Mouse (Mus musculus) thymus, postnatal 25 days (tissue): ENCODE measurements around the gene Brd1.
A peak's percentile ranks its signal among the peaks of the same experiment; 100 is the strongest.
"Not testable (repeated sequence)": the region's sequence is repeated elsewhere in the genome, so short reads cannot be mapped to it uniquely, and the experiment has no call there.

Source experiments
- DNase-seq: peaks from one replicate; pipeline ENCODE4 v3.0.0; 2022

The Brd1 gene

GRCm38 (mm10) chr15:88727204-88727603 is 6.8 kb downstream of the Brd1 start:
- DNase-seq: no peak

DNA sequence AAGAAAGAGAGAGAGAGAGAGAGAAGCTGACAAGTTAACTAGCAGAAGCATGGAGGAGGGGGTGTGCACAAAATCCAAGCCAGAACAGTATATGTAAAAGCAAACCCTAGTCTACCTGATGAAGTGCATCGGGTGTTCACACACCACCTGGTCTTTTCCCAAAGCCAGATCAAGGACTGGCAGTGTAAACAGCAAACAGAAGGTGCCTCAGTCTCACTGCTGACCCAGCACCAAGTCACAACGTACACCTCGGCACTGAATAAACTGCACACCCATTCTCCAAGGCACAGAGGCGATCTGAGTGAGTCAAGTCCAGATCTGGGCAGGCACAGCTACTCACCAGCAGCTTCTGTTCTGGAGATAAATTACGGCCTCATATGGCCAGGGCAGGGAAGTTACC is 9.0 kb downstream of the Brd1 start:
- no peak for DNase-seq

DNA sequence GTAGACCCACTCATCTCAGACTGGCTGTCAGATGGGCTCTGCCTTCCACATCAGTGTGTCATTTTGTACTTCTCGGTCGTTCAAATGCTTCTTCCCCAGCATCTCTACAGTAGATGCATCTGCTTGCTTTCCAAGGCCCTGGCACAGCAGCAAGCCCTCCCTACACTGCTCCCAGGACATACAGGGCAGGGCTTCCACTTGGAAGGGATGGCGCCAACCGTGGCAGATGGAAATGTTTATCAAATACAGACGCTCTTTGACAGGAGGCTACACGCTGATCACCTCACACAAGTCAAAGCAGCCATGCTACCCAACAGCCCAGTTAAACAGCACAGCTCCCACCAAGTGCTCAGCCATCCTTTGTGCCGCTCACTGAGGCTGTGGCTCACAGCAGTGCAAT is 9.7 kb downstream of the Brd1 start:
- no peak for DNase-seq

DNA sequence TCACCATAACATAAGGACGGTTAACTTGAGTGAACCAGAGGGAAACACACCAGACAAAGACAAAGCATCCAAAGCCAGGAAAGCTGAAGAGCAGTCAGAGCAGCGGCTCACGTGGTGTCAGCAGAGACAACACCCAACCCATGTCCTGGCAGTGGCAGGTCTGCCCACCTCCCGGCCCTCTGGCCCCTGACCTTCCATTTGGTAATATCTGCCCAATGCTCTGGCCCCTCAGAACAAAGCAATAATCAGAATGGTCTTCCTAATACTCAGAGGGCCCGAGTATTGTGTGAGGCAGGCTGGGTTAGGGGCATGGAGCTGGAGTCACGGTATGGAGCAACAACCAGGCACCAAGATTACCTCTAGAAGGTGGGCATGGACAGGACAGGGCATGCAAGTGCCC is 10.8 kb downstream of the Brd1 start:
- no peak for DNase-seq

DNA sequence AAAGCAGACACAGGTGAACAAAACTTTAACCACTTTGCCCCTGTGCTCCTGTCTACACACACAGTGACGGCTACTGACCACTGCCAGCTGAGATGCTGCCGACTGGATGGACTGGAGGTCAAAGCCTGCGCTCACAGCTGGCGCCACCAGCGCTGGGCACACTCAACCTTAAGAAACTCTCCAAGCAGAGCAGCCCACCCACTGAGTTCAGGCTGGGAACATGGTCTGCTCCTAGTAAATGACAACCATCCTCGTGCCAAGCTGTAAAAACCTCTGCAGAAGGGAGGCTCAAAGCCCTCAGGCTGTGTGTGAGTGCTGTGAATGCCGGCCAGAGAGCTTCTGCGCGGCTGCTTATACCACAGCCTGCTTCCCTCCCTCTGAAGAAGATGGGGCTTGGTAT is 16.8 kb downstream of the Brd1 start:
- no peak for DNase-seq

DNA sequence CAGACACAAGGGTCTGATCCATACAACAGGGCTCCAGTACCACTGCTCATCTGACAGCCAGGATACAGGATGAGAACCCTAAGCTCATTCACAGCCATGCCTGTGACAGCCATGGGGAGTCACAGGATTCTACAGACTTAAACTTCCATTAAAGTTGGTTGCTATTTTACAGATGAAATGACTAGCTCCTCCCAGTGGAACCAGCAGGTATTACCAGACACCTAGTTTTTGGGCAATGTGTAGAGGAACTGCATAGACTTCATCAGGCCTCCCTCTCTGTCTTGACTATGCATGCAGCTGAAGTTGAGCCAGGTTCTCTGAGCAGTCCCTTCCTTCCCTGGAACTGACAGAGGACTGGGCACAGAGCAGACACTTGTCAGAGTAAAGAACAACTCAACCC is 17.7 kb downstream of the Brd1 start:
- peak; percentile 52 for DNase-seq

GRCm38 (mm10) chr15:88714021-88714589 is 19.9 kb downstream of the Brd1 start:
- DNase-seq: no peak

DNA sequence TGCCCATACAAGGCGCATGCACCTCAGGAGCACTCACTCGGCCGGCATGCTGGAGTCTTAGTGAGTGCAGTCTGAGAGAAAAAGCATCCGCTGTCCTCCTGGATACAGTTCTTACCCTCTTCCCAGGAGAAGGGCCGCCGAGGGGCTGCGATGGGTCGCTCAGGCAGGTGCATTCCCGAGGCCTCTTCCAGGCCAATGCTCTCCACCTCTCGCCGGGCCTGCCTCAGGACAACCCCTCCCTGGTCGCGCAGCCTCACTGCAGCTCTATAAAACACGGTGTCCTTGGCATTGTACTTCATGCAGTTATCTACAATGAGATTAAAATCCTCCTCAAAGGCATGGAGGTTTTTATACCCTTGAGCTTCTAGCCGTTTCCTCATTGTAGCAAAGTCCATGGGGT is 21.5 kb downstream of the Brd1 start:
- no peak for DNase-seq

DNA sequence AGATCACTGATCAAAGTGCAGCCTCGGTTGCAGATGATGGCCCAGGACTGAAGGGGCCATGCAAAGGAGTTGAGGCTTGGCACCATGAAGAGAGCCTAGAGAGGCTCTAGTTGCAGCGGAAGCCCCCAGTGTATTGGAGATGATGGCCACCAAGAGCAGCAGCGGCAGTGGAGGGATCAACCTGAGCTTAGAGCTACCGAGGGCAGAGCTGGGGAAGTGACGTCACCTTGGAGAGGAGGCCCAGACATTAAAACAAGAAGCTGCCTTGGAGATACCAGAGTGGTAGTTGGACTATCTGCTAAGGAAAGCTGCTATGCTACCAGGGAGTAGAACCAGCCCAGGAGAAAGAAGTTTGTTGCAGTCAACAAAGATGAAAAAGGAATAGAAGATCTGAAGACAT is 24.2 kb downstream of the Brd1 start:
- DNase-seq: no peak

GRCm38 (mm10) chr15:88708657-88709511 is 25.1 kb downstream of the Brd1 start:
- no peak for DNase-seq

DNA sequence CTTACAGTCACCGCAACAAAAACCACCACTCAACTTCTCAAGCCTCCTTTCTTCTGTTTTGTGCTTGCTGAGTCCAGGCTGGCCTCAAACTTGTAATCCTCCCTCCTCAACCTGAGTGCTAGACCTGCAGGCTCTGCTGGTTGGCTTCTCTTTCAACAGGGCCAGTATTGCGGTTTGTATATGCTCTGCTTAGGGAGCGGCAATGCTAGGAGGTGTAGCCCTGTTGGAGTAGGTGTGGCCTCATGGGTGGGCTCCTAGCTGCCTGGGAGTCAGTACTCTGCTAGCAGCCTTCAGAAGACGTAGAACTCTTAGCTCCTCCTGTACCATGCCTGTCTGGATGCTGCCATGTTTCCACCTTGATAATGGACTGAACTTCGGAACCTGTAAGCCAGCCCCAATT is 25.8 kb downstream of the Brd1 start:
- no peak for DNase-seq

DNA sequence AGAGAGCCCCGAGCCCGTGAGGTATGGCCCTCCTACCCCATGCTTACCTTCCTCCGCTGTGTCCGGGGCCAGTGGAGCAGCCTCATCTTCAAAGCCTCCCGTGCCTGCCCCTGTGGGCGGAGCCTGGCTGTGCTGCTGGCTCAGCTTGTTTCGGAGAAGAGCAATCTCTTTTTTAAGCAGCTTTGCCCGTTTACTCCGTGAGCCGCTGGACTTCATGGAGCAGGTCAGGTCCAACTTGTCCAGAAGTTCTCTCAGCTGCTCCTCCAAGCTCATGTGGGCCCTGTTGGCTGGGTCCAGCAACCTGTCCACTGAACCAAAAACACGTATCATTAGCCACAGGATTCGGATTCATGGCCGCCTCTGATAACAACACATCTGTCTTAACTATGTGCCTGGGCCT is 27.0 kb downstream of the Brd1 start:
- not testable (repeated sequence) for DNase-seq

DNA sequence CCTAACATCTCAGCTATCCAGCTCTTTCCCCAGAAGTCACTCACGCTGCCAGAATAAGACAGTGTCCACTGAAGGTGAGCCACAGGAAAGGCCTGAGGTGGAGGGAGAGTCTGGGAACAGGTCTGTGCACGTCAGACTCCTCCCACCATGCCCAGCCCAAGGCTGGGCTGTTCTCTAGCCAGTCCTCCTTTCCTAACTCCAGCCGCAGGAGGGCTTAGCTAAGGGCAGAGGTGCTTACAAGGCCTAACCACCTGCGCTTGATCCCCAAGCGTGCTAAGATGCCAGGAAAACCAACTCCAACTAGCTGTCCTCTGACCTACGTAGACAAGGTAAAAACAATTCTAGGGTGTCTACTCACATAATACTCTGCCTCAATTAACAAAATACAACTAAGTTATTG is 27.7 kb downstream of the Brd1 start:
- no peak for DNase-seq

- no peak for DNase-seq
Observed at GRCm38 (mm10) chr15:88704284-88704683, 29.7 kb downstream of the Brd1 start.

DNA sequence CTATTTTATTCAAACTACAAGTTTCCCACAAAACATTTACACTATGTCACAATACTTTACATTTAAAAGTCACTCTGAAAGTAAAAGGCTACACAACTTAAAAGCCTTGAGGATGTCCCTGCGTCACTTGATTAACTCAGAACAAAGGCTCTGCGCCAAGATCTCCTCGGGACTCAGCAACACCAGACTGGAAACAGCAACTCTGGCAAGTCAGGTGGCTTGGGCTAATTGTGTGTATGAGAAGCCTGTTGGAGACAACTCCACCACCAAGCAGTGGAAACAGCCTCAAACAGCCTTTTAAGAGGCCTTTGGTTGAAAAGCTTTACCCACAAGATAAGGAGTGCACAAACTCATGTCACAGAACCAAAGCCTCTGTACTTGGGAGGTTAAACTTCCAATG is 31.5 kb downstream of the Brd1 start:
- no peak for DNase-seq

- no peak for DNase-seq
Observed at GRCm38 (mm10) chr15:88700759-88701158, 33.3 kb downstream of the Brd1 start.

GRCm38 (mm10) chr15:88699508-88699907 is 34.5 kb downstream of the Brd1 start:
- DNase-seq: no peak

- no peak for DNase-seq
Observed at GRCm38 (mm10) chr15:88697586-88697985, 36.4 kb downstream of the Brd1 start.

DNA sequence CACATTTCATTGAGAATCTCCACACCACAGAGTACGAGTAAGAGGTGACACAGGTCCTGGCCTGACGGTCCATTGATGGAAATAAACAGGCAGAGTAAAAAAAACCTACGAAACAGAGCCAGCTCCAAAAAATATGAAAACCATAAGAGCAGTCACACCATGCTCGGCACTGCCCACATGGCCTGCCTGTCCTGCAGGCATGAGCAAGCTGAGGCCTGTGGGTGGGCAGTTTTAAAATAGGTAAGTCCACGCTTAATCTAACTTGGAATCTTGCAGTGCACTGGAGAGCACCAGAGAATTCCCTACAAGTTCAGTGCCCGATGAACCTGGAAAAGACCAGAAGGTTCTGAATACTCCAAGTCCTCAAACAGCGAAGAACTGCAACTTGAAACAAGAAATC is 38.0 kb downstream of the Brd1 start:
- DNase-seq: no peak

GRCm38 (mm10) chr15:88694033-88694432 is 40.0 kb downstream of the Brd1 start:
- no peak for DNase-seq

DNA sequence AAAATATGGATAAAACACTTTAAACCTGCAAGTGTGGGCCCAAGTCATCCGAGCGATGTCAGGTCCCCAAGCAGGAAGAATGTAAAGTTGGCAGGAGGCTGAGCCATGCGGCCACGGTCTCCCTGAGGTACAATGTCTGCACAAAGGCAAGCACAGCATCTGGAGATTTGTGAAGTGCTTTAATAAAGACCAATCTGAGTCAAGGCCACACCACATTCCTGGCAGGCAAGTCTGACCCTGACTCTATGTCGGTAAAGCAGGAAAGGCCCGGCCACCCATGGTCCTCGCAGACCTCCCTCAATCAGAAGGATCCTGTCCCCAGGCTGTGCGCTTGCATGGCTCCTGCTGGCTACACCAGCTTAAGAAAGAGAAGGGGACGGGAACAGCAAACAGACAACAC is 41.3 kb downstream of the Brd1 start:
- no peak for DNase-seq

DNA sequence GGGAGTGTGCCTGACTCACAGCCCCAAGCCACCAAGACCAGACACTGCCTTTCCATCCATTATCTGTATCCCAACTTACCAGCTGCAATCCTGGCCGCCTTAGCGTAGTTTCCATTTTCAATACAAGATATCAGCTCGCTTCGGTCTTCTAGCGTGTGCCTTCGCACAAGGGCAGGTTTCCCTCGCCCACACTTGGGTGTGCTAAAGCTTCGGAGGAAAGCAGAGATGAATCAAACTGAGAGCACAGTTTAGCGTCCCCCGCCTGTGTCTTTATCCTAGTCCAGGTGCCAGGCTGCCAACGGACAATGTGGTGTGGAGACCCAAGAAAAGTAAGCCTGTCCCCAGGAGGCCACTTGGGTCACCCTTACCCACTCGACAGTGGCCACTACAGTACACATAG is 42.9 kb downstream of the Brd1 start:
- no peak for DNase-seq

DNA sequence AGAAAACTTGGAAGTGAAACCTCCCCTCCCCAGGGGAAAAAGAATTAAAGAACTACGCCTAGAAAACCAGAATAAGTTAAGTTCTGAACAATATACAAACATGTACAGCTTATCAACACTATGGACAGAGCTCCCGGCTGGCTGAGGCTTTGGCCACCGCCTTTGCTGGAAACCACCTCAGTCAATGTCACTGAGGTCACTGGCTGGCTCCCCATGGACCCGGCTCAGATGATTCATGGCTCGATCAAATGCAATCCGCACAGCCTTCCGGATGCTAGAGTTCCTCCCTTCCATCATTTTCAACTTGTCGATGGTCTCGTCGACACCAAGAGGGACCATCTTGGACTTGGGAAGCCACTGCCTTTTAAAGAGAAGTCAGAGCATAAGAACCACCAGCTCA is 45.9 kb downstream of the Brd1 start:
- DNase-seq: no peak

GRCm38 (mm10) chr15:88686725-88687124 is 47.3 kb downstream of the Brd1 start:
- no peak for DNase-seq

DNA sequence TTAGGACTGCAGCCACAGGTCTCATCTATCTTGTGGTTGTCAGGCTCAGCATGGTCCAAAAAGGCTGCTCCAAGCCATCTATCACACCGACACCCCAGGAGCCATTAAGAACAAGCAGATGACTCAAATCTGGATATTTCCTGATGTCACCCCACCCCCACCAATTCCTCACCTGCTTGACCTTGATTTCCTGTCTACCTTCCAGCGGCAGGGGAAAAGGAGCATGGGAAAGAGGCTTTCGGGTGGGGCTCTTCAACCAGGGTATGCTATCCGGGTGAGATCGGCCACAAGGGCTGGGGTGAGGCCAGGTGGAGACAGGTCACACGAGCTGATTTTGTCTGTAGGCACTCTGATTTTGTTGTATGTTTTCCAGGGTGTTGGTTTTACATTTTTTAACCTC is 50.0 kb downstream of the Brd1 start:
- DNase-seq: no peak
